Mouse (Mus musculus): ENCODE results near the gene Plekha6.

The Plekha6 gene

GRCm38 (mm10) chr1:133245690-133246619 is 81.9 kb downstream of the Plekha6 start:
- no peak for DNase-seq (ENCODE audit: low spot score)

DNA sequence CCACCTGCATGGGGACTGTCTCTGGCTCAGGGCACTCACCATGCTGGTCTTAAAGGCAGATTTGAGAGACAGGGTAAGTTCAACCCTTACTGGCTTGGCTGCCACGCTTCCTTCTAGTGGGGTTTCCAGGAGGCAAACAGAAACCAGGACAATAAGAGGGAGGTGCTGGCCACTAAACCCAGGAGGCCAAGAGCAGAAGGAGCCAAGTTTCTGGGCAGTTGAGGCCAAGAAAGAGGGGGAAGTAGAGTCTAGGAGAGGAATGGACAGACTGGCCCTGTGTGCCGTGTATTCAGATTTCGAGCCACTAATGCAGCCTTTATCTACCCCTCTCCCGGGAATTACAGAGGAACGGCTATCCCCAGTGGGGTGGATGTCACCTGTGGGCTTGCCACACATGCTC is 83.2 kb downstream of the Plekha6 start:
- DNase-seq (ENCODE audit: low spot score): no peak

GRCm38 (mm10) chr1:133250761-133251160 is 86.8 kb downstream of the Plekha6 start:
- no peak for DNase-seq (ENCODE audit: low spot score)

DNA sequence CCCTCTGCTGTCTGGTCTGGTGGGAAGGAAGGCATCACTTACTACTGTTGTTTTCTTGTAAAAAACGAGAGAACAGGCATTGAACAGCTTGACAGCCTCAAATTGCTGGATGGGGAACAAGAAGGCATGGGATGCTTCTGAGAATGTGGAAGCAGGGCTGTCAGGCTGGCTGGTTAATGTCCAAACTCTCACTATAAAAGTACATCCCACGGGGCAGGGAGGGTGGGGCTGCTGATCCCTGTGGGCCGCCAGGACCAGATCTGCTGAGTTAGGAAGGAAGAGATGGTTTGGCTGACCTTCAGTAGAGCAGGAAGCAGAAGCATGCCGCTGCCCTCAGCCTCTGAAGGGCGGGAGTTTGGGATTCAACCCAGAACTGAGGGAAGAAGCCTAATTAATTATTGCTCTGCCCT is 87.6 kb downstream of the Plekha6 start:
- DNase-seq (ENCODE audit: low spot score): no peak

DNA sequence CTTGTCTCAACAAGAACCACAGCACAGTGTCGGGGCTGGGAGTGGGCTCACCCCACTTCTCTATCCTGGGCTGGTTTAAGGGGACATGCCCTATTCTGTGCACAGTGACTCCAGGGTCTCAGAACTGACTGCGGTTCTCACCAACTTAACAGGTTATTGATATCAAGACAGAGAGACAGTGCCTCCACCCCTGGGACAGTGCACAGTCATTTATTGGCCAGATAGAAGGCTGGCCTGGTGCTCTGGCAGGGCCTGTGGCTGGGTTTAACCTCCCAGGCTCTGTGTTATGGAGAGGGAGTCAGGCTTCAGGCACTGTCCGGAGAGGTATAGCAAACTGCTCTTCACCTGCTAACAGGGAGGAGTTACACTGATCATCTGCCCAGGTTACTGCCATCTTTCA is 88.2 kb downstream of the Plekha6 start:
- DNase-seq (ENCODE audit: low spot score): no peak

GRCm38 (mm10) chr1:133252801-133253531 is 89.0 kb downstream of the Plekha6 start:
- no peak for DNase-seq (ENCODE audit: low spot score)

DNA sequence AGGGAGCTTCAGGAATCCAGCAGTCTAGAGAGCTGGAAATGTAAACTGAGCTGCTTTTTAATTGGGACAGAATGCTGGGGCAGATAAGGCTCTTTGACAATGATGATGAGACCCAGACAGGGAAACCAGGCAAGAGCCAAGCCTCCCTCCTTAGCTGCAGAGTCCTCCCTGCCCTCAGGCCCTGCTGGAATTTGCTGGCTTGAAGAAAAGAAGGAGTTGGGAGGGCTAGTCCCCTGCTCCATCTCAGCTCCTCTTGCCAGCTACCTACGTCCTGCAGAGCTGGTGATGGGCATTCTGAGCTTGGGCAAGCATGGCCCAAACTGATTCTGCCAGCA is 89.5 kb downstream of the Plekha6 start:
- no peak for DNase-seq (ENCODE audit: low spot score)

- no peak for DNase-seq (ENCODE audit: low spot score)
Observed at GRCm38 (mm10) chr1:133254226-133254625, 90.2 kb downstream of the Plekha6 start.

GRCm38 (mm10) chr1:133254856-133255764 is 91.1 kb downstream of the Plekha6 start:
- no peak for DNase-seq (ENCODE audit: low spot score)

DNA sequence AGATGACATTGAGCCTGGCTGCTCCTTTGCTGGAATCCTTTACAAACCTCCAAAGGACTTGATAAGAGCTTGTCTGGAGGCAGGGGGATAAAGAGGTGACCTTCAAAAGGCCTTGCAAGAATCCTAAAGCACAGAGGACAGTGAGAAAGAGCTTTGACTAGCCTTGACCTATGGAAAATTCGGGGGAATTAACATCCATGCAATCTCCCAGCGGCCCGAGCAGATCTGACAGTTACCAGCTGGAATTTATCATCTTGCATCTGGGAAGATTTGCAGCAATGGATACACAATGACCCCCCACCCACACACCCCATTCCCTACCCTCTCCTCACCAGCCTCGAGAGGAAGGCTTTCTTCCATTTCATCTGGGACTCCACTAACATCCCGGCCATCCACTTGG is 91.8 kb downstream of the Plekha6 start:
- no peak for DNase-seq (ENCODE audit: low spot score)

GRCm38 (mm10) chr1:133256347-133256746 is 92.3 kb downstream of the Plekha6 start:
- DNase-seq (ENCODE audit: low spot score): no peak

DNA sequence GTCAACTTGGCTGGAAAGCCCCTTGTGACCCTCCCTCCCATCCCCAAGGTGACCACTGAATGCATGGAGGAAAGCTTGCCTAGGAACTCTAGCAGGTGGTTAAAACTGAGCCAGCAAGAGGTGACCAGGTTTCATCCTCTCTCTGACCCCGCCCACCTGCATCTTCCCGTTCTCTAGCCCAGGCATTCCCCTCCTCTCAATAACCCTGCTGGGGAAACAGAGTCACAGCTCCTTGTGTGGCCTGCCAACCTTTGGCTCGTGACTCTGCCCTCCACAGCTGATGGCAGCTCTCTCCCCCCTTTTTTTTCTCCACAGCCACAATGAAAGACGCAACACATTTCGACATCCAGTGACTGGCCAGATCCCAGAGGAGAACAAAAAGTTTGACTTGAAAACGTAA is 94.7 kb downstream of the Plekha6 start:
- no peak for DNase-seq (ENCODE audit: low spot score)

- DNase-seq (ENCODE audit: low spot score): no peak
Observed at GRCm38 (mm10) chr1:133262628-133263027, 98.6 kb downstream of the Plekha6 start.

GRCm38 (mm10) chr1:133263134-133263533 is 99.1 kb downstream of the Plekha6 start:
- DNase-seq (ENCODE audit: low spot score): no peak

DNA sequence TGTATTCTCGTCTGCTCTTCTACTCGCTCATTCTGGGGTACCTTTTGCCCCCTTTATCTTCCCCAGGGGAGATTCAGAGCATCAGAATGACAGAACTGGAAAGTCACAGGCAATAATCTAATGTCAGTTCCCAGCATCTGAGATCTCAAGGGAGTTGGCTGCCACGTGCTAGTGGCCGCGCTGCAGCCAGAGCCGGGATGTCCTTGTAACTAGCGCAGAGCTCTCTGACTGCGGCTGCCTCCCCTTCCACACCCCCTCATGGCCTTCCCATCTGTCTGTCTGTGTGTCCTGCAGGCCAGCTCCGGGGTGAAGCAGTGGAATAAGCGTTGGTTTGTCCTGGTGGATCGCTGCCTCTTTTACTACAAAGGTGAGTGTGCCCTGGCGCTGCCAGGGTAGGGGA is 100.4 kb downstream of the Plekha6 start:
- DNase-seq (ENCODE audit: low spot score): peak; percentile 51

DNA sequence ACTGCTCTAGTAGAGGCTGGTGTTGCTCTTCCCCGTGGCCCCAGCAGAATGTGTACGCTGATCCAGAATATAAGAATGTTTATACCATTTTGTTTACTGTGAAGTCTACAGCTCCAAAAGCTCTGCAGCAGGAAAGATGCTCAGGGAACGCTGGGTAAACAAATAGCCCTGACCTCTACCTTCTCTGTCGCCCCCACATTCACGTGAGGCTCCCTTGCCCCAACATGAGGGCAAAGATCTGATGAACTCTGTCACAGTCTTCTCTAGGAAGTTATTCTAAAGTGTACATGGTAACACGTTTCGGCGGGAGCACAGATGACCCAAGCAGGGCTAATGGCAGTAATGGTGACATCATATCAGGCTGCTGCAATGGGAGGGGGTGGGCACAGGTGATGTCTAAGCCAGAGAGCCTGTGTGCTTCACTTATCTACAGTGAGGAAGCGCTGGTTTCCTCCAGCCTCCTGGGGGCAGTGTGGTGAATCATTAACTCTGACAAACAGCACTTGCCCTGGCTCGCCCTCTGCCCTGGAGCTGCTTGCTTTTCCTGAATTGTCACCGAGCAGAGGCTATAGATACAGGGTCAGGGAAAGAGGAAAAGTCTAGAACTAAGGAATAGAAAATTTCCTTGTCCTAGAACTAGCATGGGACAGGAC is 101.2 kb downstream of the Plekha6 start:
- no peak for DNase-seq (ENCODE audit: low spot score)

DNA sequence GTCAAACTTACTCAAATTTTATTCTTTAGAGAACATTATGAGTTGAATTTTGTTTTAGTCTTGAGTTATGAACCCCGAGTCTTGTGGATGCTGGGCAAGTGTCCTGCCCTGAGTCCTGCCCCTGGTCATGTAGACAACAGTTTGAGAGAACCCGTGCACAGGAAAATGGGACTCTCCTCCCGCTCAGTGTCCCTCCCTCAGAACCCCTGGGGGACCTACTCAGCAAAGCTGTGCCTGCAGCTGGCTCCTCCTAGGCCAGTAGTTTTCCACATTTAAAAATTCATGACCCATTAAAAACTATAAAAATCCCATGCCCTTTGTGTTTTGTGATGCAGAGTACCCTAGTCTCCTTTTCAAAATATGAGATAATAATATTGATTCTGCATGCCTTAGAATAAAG is 103.1 kb downstream of the Plekha6 start:
- DNase-seq (ENCODE audit: low spot score): no peak

- DNase-seq (ENCODE audit: low spot score): no peak
Observed at GRCm38 (mm10) chr1:133267813-133268492, 103.9 kb downstream of the Plekha6 start.

- no peak for DNase-seq (ENCODE audit: low spot score)
Observed at GRCm38 (mm10) chr1:133268503-133268902, 104.5 kb downstream of the Plekha6 start.

GRCm38 (mm10) chr1:133270336-133270735 is 106.3 kb downstream of the Plekha6 start:
- no peak for DNase-seq (ENCODE audit: low spot score)

DNA sequence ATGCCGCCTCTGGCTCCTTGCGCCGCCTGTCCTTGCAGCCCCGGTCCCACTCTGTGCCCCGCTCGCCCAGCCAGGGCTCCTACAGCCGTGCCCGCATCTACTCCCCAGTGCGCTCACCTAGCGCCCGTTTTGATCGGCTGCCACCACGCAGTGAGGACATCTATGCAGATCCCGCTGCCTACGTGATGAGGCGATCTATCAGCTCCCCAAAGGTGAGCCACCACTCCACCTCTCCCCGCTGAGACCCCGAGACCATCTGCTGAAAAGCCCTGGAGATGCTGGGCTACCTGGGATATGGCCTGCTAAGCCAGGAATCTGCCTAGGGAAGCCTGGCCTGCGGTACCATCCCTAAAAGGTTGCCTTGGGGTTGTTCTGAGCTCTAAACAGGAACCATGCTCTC is 110.2 kb downstream of the Plekha6 start:
- DNase-seq (ENCODE audit: low spot score): no peak

Measured in testis, postnatal 14 days (tissue).